Mouse (Mus musculus): ENCODE data around the gene Sell.

GRCm38 (mm10) chr1:164083046-164083445 lies 21.3 kb downstream of the Sell start:
- TF ChIP-seq CTCF (IDR thresholded peaks at IDR 0.05; ENCODE audit: low read depth): no peak
- TF ChIP-seq EP300 (IDR thresholded peaks at IDR 0.05; ENCODE audit: low read depth): no peak

Data from liver, postnatal 0 days (tissue).